Mouse (Mus musculus) CD4-positive naive resting alpha-beta T cell, adult 57 days (primary cell): Measurements from ENCODE around the gene Il9. TPM values are rescaled to one million over a fixed set of nuclear protein-coding genes. Genes with fewer than 3 reads are reported as not detected.

Source experiments
- total RNA-seq: library from RNA; stranded (reverse); gene quantifications from one replicate; pipeline ENCODE4 v1.2.4, GENCODE M21; 2023

Gene Il9
- not detected for total RNA-seq

GRCm38 (mm10) chr13:56482146-56482545, at the start of gene Il9:
Il9 (minus strand) TSS chr13:56482246.

DNA sequence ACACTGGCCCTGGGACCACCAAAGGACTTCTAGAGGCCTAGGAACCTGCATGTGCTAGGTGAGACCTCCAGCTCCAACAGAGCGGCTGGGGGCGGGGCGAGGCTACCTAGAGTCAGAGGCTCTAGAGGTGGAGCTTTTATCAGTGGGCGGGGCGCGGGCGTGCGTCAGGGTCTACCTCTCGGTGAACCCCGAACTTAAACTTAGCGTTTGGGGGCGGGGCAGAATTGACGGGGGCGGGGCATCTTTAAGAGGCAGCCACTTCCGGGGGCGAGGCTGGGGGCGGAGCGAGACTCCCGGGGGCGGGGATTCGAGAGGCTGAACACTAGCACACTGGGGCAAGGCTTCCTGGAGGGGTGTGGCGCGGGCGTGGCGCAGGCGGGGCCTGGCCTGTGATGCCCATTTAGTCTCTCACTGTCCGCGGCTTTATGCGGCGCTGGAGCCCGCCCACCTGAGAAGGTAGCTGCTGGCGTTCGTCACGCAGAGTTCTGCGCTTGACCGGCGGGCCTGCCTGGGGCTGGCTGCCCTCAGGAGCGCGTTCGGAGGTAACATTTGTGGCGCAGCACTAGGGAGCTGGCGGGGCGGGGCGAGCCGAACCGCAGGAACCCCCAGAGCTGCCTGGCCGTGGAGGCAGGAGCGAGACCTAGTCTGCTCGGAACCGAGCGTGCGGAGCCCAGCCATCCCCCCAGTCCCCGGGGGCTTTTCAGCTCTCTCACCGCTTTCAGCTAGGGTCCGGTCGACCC, 40.2 kb upstream of the Il9 start, which contains the start of gene Fbxl21:
Gene Fbxl21 (plus strand): TSS at position 392 of the 740 bp plus-strand sequence.

DNA sequence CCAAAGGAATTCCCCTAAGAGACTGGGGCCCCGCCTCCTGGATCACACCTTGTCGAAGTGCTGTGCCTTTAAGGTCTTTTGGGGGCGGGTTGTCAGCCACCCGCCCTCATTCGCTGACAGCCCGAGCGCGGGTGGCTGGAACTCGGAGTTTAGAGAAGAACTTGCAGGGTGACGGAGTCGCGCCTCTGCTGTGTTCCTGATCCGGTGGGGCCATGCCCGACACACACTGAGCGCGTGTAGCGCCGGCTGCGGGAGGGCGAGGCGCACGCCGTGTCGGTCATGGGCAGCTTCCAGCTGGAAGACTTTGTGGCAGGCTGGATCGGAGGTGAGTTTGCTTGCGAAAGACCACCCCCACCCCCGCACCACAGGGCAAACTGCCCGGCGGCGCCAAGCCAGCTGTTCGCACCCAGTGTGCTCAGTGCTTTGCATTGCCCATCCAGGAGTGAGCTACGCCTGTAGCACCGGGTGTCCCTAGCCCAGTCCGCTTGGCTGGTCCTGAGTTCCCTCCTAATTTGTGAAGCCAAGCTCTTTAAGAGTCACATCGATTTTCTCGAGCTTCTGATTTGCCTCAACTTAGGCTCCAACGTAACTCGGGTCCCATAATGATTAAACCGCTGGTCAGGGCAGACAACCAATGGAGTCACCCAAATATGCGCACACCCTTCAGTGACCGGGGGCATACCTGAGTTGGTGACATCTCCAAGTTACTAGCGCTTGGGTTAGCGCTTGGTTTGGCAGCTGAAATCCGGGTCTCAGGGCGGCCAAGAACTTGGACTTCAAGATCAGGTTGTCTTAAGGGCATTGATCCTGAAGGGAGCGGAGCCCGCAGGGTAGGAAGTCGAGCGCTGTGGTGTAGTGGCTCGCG, 43.6 kb downstream of the Il9 start, which contains the start of gene Slc25a48:
Gene Slc25a48 (plus strand): TSS at position 145 of the 865 bp plus-strand sequence.

Other genes with a start within 250 kb of the Il9 start
- not detected for gene Neurog1, start 230.1 kb downstream of the Il9 start, total RNA-seq
- not detected for gene Cxcl14, start 185.7 kb downstream of the Il9 start, total RNA-seq
- not detected for gene Gm3045, start 55.7 kb downstream of the Il9 start, total RNA-seq
- not detected for gene Slc25a48, start 43.9 kb downstream of the Il9 start, total RNA-seq
- gene Fbxl21, start 40.2 kb upstream of the Il9 start, total RNA-seq: 0.86 TPM
- not detected for gene Lect2, start 66.3 kb upstream of the Il9 start, total RNA-seq
- gene Tgfbi, start 127.3 kb upstream of the Il9 start, total RNA-seq: 5.3 TPM
- gene Smad5, start 220.8 kb upstream of the Il9 start, total RNA-seq: 88.6 TPM